Mouse (Mus musculus) MEL-GATA-1-ER (cell line): ENCODE data around the gene Krtap19-5.

Source experiments
- DNase-seq: peaks from one replicate; pipeline ENCODE4 v3.0.0-alpha.2; 2012; ENCODE audit warnings: low read depth; ENCODE audit errors: extremely low read depth

Krtap19-5 gene

DNA sequence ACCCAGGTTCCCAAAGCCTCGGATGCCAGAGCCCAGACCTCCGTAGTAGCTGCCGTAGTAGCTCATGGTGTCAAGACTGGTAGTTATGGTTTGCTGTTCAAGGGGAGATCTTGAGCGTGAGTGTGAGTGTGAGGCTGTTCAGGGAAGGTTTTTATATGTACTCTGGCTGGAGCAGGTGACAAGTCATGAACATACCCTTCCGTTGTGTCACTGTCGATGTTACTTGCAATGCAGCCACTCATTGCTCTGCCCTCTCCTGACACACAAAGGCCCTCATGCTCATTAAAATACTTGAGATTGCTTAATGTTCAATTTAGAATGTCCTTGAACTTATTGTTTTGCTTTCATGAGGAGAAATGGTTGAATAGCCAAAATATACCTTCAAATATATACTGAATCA is at the start of gene Krtap19-5:
Krtap19-5 (minus strand) TSS at position 101 of the 400 bp plus-strand sequence.
- no peak for DNase-seq

- no peak for DNase-seq
These were observed 44.8 kb upstream of the Krtap19-5 start for GRCm38 (mm10) chr16:88941106-88941505.

DNA sequence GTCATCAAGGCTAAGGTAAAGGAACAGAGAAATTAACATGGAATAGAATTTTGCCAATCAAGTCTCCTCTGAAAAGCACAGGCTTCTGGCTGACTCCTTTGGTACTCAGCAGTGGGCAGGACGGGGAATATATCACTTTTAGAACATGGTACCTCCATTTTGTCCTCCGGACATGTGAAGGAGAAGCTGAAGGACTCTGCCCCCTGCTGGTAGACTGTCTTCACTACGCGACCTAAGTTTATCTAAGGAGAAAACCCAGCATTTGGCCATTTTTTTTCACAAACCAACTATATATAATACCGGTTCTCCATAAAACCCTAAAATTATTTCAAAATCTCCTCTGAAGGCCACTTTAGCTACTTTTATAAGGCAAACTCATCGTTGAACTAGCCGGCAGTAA is 42.0 kb upstream of the Krtap19-5 start:
- no peak for DNase-seq

- no peak for DNase-seq
These were observed 35.9 kb upstream of the Krtap19-5 start, which contains the start of gene Krtap19-9b for GRCm38 (mm10) chr16:88932165-88932564. TSS of gene Krtap19-9b (minus strand) at chr16:88932265.

DNA sequence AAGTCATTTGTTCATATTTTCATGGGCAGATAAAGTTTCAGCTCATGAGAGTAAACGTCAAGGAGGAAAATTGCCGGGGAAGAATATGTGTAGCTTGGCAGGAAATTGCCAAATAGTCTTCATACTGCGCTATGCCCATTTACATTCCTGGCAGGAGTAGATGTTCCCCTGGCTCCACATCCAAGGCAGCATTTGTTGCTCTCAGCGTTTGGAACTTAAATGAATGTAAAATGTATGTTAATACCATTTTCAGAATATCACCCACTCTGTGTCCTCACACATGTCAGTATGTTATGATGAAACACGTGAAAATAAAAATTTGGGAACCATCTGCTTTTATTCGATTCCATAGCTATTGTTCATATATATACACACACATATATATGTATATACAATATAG is 9.4 kb downstream of the Krtap19-5 start:
- no peak for DNase-seq

GRCm38 (mm10) chr16:88884989-88885388 is 11.3 kb downstream of the Krtap19-5 start, which contains the start of gene Krtap19-4:
TSS of gene Krtap19-4 (minus strand) at chr16:88885089.
- no peak for DNase-seq

DNA sequence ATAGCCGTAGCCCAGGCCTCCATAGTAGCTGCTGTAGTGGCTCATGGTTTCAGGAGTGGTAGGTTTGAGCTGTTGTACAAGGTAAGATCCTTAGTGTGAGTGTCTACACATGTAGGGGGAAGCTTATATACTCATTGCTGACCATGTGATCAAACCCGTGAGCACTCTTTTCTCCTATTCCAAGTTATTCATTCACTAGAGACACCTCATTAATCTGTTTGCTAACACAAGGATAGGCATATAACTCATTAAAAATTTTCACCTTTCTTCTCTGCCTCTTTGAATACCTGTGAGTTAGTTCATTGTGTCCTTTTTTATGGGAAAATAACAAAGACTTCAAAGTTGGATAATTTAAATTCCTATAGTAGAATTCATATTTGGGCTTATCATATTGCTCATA is 18.3 kb downstream of the Krtap19-5 start, which contains the start of gene Krtap19-3:
Krtap19-3 (minus strand) TSS at position 101 of the 400 bp plus-strand sequence.
- no peak for DNase-seq

DNA sequence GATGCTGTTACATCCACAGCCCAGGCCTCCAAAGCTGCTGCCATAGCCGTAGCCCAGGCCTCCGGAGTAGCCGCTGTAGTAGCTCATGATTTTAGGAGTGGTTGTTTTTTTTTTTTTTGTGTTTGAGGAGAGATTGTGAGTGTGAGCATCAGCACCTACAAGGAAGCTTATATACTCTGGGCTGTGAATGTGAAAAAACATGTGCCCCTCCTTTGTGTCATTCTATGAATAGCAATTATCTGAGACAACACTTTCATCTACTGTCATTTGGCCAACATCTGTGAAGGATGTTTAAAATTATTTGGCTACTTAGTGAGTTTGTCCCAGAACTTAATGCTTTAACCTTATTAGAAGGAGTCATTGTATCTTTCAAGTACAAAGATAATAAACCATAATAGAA is 22.1 kb downstream of the Krtap19-5 start, which contains the start of gene Krtap19-2:
Krtap19-2 (minus strand) TSS at position 101 of the 400 bp plus-strand sequence.
- no peak for DNase-seq

DNA sequence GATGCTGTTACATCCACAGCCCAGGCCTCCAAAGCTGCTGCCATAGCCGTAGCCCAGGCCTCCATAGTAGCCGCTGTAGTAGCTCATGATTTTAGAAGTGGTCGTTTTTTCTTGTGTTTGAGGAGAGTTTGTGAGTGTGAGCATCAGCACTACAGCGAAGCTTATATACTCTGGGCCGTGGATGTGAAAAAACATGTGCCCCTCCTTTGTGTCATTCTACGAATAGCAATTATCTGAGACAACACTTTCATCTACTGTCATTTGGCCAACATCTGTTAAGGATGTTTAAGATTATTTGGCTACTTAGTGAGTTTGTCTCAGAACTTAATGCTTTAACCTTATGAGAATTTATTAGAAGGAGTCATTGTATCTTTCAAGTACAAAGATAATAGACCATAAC is 26.9 kb downstream of the Krtap19-5 start, which contains the start of gene Krtap19-1:
Krtap19-1 (minus strand) TSS at position 101 of the 400 bp plus-strand sequence.
- DNase-seq = no peak

- DNase-seq = no peak
These were observed 31.3 kb downstream of the Krtap19-5 start for GRCm38 (mm10) chr16:88864887-88865407.

- DNase-seq = peak; percentile 0
These were observed 44.8 kb downstream of the Krtap19-5 start for GRCm38 (mm10) chr16:88851450-88851849.

- DNase-seq = no peak
These were observed 47.7 kb downstream of the Krtap19-5 start for GRCm38 (mm10) chr16:88848558-88848957.

- no peak for DNase-seq
These were observed 48.9 kb downstream of the Krtap19-5 start for GRCm38 (mm10) chr16:88847363-88847762.
